In genomic region chr11:89209531-89209950, GRCm38 (mm10) we compare ENCODE assay signal across 11 mouse cellular contexts.
DNase-seq lines count a peak whose midpoint lies in the region; ATAC-seq lines count a peak whose summit lies in the region.
"Had no signal": no experiment of that assay in that cellular context is flagged by ENCODE, and none has a peak within 500 bp of the region (broad histone marks: within the 10 kb centered on the region; RNA-seq: fewer than 3 reads in every experiment).

No protein-coding gene starts in this region.

- no peaks in the 10 kb centered on the region for H3K36me3 ChIP-seq in kidney, embryonic 14.5 days (ENCODE audit: control insufficient read depth, insufficient read depth, low read length)
- H3K36me3 ChIP-seq in forebrain, embryonic 16.5 days (ENCODE audit: control insufficient read depth, insufficient read depth): no peaks in the 10 kb centered on the region
- H3K36me3 ChIP-seq in midbrain, embryonic 13.5 days: no peaks in the 10 kb centered on the region
- H3K36me3 ChIP-seq: heart, embryonic 12.5 days had no signal

- no peak overlapping the region for H3K9ac ChIP-seq in kidney, embryonic 14.5 days (ENCODE audit: low read depth, low read length)
- 0 out of 2 replicates have a peak overlapping the region, but pooled peaks have one; percentile 35 for H3K9ac ChIP-seq in forebrain, embryonic 16.5 days (replicated peaks; ENCODE audit: low read depth, low read length)
- H3K9ac ChIP-seq in midbrain, embryonic 13.5 days (replicated peaks): no peak overlapping the region
- H3K9ac ChIP-seq: heart, embryonic 12.5 days had no signal

- DNase-seq in kidney, postnatal 25 days: no peak
- DNase-seq in embryo, embryonic 9.5 days (ENCODE audit: extremely low spot score): peak; percentile 31
- DNase-seq in spleen, postnatal 36 days (ENCODE audit: low spot score in 2 of 2): no peak
- no peak for DNase-seq in left cerebral cortex, adult 11 months (ENCODE audit: low spot score)
- DNase-seq in frontal cortex, postnatal 14 days (ENCODE audit: low spot score in 2 of 2): no peak
- DNase-seq: cerebellum, adult 8-10 months had no signal

- no peak overlapping the region for H3K27ac ChIP-seq in kidney, embryonic 14.5 days (ENCODE audit: low read depth, low read length)
- no peak overlapping the region for H3K27ac ChIP-seq in forebrain, embryonic 16.5 days (ENCODE audit: low read length)
- H3K27ac ChIP-seq in midbrain, embryonic 13.5 days: no peak overlapping the region

- H3K27me3 ChIP-seq in kidney, embryonic 14.5 days (ENCODE audit: control insufficient read depth, insufficient read depth, low read length): no peaks in the 10 kb centered on the region
- no peaks in the 10 kb centered on the region for H3K27me3 ChIP-seq in forebrain, embryonic 16.5 days (replicated peaks; ENCODE audit: control insufficient read depth, insufficient read depth, low read length)
- H3K27me3 ChIP-seq in midbrain, embryonic 13.5 days: no peaks in the 10 kb centered on the region
- H3K27me3 ChIP-seq: heart, embryonic 12.5 days; Patski had no signal

- peaks cover 4% of the 10 kb centered on the region; the same call in 1 of the 2 replicates for H3K4me1 ChIP-seq in kidney, embryonic 14.5 days (ENCODE audit: control insufficient read depth, insufficient read depth, low read length)
- peaks cover 6% of the 10 kb centered on the region for H3K4me1 ChIP-seq in forebrain, embryonic 16.5 days (replicated peaks; ENCODE audit: control insufficient read depth, insufficient read depth, low read length)
- peaks cover 14% of the 10 kb centered on the region for H3K4me1 ChIP-seq in midbrain, embryonic 13.5 days (replicated peaks)

- ATAC-seq in kidney, embryonic 14.5 days (ENCODE audit: low FRiP score, low TSS enrichment): peak; percentile 76
- ATAC-seq in forebrain, embryonic 16.5 days: peak; percentile 54
- ATAC-seq in midbrain, embryonic 13.5 days: 0 out of 2 replicates have a peak, but pooled peaks have one; percentile 20
- ATAC-seq: Patski had no signal

- H3K4me3 ChIP-seq in kidney, embryonic 14.5 days (ENCODE audit: low read length): no peak overlapping the region
- no peak overlapping the region; the same call in 1 of the 2 replicates for H3K4me3 ChIP-seq in forebrain, embryonic 16.5 days (replicated peaks; ENCODE audit: low read length)
- no peak overlapping the region for H3K4me3 ChIP-seq in midbrain, embryonic 13.5 days (replicated peaks)
- H3K4me3 ChIP-seq: heart, embryonic 12.5 days had no signal

- 24% methylated on average over 11 of the region's 11 CpGs for WGBS in kidney, embryonic 14.5 days
- 8% methylated on average over 11 of the region's 11 CpGs for WGBS in forebrain, embryonic 16.5 days
- 19% methylated on average over 11 of the region's 11 CpGs for WGBS in midbrain, embryonic 13.5 days

- H3K9me3 ChIP-seq in kidney, embryonic 14.5 days (ENCODE audit: control insufficient read depth, low read length): no peaks in the 10 kb centered on the region
- no peaks in the 10 kb centered on the region for H3K9me3 ChIP-seq in forebrain, embryonic 16.5 days (ENCODE audit: control insufficient read depth, low read length)
- H3K9me3 ChIP-seq in midbrain, embryonic 13.5 days: no peaks in the 10 kb centered on the region
- H3K9me3 ChIP-seq: heart, embryonic 12.5 days had no signal

- H3K4me2 ChIP-seq in kidney, embryonic 14.5 days (replicated peaks; ENCODE audit: low read depth, low read length): no peak overlapping the region; the same call in 1 of the 2 replicates
- peak overlapping the region; percentile 39 for H3K4me2 ChIP-seq in forebrain, embryonic 16.5 days (ENCODE audit: low read length)
- peak overlapping the region; percentile 27; the same call in 1 of the 2 replicates for H3K4me2 ChIP-seq in midbrain, embryonic 13.5 days (replicated peaks)
- H3K4me2 ChIP-seq: heart, embryonic 12.5 days had no signal

Comparison
In these comparisons a context has a peak if more than half of its experiments do, and no peak if none do; other contexts are left out.
1. ATAC-seq: peak in every context shown above with its lines; median percentile 76 in kidney, embryonic 14.5 days; 54 in forebrain, embryonic 16.5 days; 20 in midbrain, embryonic 13.5 days.